Mouse (Mus musculus): ENCODE measurements around the gene Ccdc47. TPM values are rescaled to one million over a fixed set of nuclear protein-coding genes. Genes with fewer than 3 reads are reported as not detected.
A peak's percentile ranks its signal among the peaks of the same experiment; 100 is the strongest.

Ccdc47 gene
- polyA plus RNA-seq, 1 experiment: 3.0 TPM

DNA sequence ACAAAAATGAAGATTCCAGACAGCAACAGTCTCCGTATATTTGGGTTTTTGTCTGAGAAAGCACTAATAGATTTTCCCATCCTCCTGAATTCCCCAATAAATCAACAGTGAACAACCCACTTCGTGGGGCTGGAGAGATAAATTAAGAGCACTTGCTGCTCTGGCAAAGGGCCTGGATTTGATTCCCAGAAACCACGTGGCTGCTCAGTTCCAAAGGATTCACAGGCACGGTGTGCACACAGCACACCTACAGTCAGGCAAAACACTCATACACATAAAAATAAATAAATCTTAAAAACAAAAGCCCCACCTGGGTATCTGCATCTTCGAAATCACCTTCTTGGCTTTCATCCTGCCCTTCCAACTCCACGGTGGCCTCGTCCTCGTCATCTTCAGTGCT is 3.4 kb downstream of the Ccdc47 start:
- no peak for TF ChIP-seq GATA1 (IDR thresholded peaks at IDR 0.05; ENCODE audit: low read length)

DNA sequence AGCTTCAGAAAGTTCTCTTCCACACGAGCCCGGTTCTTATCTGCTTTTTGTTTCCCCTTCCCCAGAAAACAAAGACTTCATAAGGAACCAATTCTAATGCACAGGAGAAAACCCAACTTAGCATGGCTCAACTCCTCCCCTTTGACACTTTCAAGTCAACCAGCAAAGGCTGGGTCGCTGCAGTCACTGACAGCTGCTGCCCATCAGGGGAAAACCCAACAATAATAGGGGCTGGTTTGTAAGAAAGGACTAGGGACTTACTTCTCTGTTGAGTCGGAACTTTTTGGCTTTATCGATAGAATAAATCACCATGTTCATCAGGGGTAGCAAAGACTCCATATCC is 14.1 kb downstream of the Ccdc47 start, which contains the start of gene Strada:
Gene Strada (minus strand): TSS at position 46 of the 343 bp plus-strand sequence.
- no peak for TF ChIP-seq GATA1 (IDR thresholded peaks at IDR 0.05; ENCODE audit: low read length)

DNA sequence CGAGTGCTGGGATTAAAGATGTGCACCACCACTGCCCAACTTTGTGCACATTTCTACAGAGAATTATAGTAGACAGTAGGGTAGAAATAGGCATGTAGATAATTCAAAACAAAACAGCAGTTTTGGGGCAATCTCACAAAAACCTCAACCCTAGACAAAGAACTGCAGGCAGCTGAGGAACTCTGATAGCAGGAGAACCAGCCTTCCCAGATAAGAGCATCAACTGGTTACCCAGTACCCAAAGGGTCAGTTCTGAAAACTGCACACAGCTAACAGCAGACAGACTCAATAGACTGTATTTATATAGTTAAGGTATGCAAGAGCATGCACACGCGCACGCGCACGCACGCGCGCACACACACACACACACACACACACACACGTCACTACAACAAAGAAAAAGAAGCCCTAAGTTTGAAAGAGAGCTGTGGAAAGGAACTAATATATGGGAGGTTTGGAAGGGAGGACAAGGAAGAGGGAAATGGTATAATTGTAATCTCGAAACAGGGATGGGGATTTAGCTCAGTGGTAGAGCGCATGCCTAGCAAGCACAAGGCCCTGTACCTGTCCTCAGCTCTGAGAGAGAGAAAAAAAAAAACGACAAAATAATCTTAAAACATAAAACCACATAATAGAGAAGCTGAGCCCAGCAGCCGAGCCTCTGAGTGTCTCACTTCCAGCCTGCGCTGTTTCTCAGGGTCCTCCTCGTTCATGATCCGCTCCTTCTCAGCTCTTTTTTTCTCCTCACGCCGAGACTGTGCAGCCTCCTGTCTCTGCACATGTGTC is 14.6 kb downstream of the Ccdc47 start:
- peak; percentile 86 for TF ChIP-seq GATA1 (IDR thresholded peaks at IDR 0.05; ENCODE audit: low read length)

DNA sequence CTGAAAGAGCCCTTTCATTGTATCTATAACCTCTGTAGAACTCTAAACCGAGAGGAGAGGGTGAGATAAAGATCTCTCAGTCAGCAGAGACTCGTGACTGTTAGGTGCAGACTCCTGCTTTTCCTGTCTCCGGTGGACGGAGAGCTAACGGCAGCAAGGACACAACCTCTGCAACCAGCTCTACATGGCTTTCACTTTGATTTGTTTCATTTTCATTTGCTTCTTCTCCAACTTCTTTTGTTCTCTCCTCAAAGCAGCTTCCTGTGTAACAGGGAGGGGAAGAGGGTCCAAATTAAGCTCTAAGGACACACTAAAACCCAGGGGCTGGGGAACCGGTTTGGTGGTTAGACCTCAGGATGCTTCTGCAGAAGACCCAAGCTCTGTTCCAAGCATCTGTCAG is 15.4 kb downstream of the Ccdc47 start:
- no peak for TF ChIP-seq GATA1 (IDR thresholded peaks at IDR 0.05; ENCODE audit: low read length)

DNA sequence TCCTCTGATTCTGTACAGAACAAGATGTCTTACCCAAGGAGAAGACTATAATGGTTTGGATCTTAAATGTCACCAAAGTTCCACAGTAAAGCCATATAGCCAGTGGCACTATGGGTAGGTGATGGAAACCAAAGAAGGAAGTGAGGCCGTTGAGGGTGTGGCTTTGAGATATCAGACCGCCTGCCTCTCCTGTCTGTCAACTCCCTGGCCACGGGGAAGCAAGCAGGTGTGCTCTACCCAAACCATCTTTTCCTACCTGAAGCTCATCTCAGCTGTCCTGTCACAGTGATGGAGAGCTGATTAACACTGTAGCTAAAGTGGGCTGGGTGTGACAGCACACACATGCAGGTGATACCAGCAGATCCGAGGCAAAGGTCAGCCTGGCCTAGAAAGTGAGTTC is 17.9 kb downstream of the Ccdc47 start:
- TF ChIP-seq GATA1 (IDR thresholded peaks at IDR 0.05; ENCODE audit: low read length): no peak

DNA sequence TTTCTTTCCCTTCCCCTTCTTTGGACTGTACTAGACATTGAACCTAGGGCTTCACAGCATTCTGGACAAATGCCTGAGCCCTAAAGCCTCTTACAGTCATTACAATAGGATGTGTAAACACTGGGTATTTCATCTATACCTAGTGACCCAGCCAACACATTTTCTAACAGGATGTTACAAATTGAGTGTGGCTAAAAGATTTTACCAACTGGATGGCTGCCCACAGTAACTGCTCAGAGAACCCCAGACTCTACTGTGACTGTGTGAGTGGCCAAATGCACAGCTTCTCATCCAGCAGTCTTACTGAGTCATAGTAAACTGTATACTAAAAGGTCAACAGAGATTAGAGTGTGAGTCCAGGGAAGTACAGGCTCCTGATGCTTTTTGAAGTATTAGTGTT is 20.8 kb downstream of the Ccdc47 start:
- TF ChIP-seq GATA1 (IDR thresholded peaks at IDR 0.05; ENCODE audit: low read length): no peak

DNA sequence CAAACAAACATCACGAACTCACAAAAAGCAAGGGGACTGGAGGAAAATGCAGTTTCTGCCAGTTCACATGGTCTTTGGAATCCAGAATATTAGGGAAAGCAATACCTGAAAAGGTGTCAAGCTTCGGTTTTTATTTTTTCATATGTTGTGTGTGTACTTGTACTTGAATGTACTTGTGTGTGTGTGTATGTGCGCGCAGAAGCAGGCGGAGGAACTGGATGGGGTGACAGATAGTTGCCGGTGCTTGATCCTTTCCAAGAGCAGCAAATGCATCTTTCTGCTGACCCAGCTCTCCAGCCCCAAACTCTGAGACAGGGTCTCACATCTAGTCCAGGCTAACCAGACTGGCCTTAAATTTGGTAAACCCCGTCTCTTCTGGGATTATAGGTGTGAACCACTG is 21.3 kb downstream of the Ccdc47 start:
- TF ChIP-seq GATA1 (IDR thresholded peaks at IDR 0.05; ENCODE audit: low read length): no peak

DNA sequence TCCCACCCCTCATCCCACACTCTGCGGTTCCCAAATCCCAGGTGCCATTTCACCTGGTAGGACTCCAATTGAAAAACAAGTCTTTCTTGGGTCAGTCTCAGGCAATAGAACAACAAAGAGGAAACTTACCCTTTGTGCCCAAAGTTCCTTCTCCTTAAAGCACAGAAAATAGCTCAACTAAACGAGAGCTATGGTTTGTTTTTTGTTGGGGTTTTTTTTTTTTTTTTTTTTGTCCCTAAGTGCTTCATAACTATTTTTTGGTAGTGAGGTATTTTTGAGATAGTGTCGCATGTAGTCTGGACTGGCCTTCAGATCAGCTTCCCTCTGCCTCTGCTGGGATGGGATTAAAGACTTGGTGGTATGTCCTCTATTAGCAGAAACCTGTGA is 22.0 kb downstream of the Ccdc47 start:
- no peak for TF ChIP-seq GATA1 (IDR thresholded peaks at IDR 0.05; ENCODE audit: low read length)

DNA sequence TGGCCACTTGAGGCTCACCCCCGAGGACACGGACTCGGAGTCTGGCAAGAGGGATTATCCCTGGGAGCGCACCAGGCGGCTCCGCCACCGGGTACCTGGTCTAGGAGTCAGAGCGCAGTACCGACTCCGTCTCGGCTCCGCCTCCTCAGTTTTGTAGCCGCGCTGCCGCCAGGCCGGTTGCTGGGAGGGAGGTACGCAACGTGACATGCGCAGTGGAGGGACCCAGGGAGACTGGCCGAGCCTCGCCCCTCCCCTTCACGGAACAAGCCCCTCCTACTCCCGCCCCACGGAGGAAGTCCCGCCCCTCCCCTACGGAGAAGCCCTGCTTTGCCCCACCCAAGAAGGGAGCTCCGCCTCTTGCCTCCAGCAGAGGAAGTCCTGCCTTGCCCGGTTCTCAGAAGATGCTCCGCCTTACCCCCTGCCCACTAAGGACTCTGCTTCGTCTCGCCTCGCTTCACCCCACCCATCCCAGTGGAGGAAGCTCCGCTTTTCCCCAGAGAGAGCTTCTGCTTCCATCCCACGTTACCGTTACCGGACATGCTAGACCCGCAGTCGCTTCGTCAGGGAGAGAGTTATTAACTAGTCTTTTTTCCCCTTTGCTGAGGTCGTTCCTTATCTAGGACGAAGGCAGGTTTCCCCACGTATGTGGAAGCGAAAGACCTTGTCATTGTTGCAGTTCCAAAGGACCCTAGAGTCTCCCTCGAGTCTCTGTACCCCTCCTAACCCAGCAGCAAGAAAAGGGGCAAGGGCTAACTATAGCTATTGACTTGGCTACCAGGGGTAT is 22.6 kb downstream of the Ccdc47 start:
- no peak for TF ChIP-seq GATA1 (IDR thresholded peaks at IDR 0.05; ENCODE audit: low read length)

DNA sequence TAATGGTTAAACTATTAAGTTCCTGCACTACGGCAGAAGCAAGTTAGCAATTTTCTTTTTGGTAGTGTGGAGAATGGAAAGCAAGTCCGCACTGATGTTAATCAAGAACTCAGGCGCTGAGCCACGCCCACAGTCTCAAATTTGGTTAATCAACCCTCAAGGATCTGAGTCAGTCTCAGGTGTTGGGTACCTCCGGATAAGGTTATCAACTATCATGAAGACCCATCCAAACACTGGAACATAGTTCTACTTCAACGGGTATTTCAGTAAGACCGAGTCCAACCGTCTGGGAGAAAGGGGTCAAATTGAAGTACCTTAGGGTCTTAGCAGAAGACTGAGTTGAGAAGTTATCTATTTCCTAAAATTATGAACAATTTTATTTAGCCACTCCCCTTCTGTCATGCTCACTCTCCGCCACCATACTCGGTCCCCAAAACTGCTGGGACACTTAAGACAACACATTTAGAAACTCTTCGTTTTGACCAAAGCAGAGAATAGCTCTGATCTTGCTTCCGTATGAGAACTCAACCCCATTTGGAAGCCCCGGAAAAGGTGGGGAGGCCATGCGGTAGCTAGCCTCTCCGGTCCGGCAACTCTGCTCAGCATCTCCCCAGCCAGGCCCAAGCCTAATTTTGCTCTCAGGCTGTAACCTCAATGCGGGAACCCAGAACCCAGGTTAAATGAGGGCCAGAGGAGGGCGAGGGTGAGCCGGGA is 23.3 kb downstream of the Ccdc47 start:
- no peak for TF ChIP-seq GATA1 (IDR thresholded peaks at IDR 0.05; ENCODE audit: low read length)

DNA sequence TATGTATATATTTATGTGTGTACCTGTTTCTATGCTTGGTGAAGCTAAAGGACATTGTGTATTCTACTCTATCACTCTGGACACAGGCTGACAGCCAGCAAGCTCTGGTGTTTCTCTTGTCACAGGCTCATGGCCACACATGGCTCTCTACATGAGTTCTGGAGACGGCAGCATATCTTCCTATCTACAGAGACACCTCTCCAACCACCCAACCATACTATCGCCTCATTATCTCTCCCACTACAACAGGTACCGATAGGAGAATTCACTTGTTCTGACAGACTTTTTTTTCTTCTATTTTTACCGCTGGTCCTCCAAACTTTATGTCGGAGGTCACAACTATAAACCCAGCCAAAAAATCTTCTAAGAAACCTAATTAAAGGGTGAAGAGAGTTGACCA is 23.9 kb downstream of the Ccdc47 start:
- peak; percentile 7 for TF ChIP-seq GATA1 (IDR thresholded peaks at IDR 0.05; ENCODE audit: low read length)

DNA sequence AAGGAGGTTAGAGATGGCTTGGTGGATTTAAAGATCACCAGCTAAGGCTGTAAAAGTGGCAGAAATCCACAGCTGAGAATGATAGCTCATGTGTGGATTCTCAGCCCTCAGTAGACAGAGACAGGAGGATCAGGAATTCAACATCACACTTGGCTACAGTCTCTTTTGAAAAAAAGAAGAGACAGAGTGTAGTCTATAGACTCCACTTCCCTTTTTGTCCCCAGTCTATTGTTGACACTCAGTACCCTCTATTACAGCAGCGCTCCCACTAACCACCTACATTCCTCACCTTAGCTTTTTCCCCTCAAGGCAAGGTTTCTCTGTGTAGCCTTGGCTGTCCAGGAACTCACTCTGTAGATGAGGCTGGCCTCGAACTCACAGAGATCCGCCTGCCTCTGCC is 24.4 kb downstream of the Ccdc47 start:
- TF ChIP-seq GATA1 (IDR thresholded peaks at IDR 0.05; ENCODE audit: low read length): no peak

DNA sequence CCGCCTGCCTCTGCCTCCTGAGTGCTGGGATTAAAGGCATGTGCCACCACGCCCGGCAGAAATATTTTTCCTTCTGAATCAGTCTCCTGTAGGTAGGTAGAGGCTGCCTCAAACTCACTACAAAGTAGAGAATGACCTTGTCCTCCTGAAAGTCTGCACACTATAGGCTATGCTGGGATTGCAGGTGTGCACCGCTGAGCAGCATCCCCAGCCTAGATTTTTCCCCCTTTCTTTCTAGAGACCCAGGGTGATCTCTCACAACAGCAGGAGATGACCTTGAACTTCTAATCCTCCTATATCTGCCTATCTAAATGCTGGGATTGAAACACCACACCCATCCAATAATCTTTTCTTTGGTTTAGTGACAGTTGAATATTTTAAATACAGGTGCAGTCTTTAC is 28.8 kb downstream of the Ccdc47 start:
- TF ChIP-seq GATA1 (IDR thresholded peaks at IDR 0.05; ENCODE audit: low read length): no peak

DNA sequence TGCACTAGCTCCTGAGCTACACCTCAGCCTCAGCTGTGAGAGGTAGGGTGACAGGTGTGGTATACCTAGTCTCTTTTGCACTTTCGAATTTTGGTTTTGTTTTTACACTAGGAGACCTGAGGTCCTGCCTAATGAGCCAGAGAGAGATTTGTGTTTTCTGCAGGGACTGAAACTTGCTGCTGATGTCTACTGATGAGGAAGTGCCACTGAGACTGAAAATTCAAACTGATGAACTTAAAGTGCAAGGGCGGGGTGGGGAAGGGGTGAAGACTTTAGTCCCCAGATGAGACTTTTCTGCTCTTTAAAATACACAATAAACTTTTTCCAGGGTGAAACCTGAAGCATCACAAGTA is 35.7 kb downstream of the Ccdc47 start:
- TF ChIP-seq GATA1 (IDR thresholded peaks at IDR 0.05; ENCODE audit: low read length): no peak

DNA sequence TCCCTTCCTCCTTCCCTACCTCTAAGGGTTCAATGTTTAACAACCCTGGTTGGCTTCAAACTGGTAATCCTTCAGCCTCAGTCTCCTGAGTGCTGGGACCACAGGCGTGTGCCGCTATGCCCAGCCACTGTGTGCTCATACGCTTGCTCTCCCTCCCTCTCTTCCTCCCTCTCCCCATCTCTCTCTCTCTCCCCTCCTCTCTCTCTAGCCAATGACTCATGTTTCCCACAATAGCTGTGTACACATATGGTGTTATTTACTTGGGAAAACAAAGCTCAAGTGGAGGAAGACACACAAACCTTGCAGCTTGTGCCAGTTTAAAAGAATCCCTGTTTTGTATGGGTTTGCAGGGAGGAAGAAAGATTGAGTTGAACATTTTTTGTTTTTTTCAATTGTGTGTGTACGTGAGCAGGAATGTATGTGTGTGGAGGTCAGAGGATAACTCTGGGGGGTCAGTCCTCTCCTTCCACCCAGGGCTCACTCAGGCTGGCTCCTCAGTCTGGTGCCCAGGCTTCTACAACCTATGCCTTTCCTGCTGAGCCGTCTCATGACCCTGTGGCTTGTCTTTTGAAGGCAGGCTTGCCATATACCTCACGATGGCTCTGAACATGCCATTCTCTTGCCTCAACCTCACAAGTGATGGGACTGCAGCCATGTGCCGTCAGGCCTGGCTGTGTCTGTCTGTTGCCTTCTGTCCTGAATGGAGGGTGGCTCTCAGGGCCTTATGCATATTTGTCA is 36.3 kb downstream of the Ccdc47 start:
- no peak for TF ChIP-seq GATA1 (IDR thresholded peaks at IDR 0.05; ENCODE audit: low read length)

Measured in G1E-ER4 (cell line).